Mouse (Mus musculus) embryonic facial prominence, embryonic 11.5 days (tissue): ENCODE measurements around the gene Jakmip3. TPM values are rescaled to one million over a fixed set of nuclear protein-coding genes. Genes with fewer than 3 reads are reported as not detected.
A peak's percentile ranks its signal among the peaks of the same experiment; 100 is the strongest.

Experiments used
- ATAC-seq: fragments of 200-750 bp; cut with Nextera tagmentation; replicated peaks from 2 replicates; pipeline ENCODE4 v1.8.0; 2017; ENCODE audit warnings: low read depth; ENCODE audit not compliant: insufficient number of reproducible peaks, low FRiP score, low TSS enrichment
- DNase-seq: peaks from one replicate; pipeline ENCODE4 v3.0.0-alpha.2; 2015; ENCODE audit warnings: low spot score
- H3K27ac ChIP-seq: fragments of 300-500 bp; sonication (generic); replicated peaks from 2 replicates; pipeline ENCODE4 v1.5.1; 2014; ENCODE audit warnings: mild to moderate bottlenecking, low read depth, low read length, control low read depth
- H3K27me3 ChIP-seq: fragments of 300-500 bp; sonication (generic); 2 replicates; pipeline ENCODE4 v1.6.1; 2014; ENCODE audit warnings: mild to moderate bottlenecking, low read length, moderate library complexity, mixed read lengths; ENCODE audit not compliant: control insufficient read depth, insufficient read depth
- H3K36me3 ChIP-seq: fragments of 300-500 bp; sonication (generic); replicated peaks from 2 replicates; pipeline ENCODE4 v1.6.1; 2014; ENCODE audit warnings: low read depth, mild to moderate bottlenecking, low read length, moderate library complexity, mixed read lengths; ENCODE audit not compliant: control insufficient read depth, insufficient read depth
- H3K4me1 ChIP-seq: fragments of 300-500 bp; sonication (generic); 2 replicates; pipeline ENCODE4 v1.6.1; 2014; ENCODE audit warnings: low read length, mixed read lengths; ENCODE audit not compliant: control insufficient read depth, insufficient read depth
- H3K4me2 ChIP-seq: fragments of 300-500 bp; sonication (generic); 2 replicates; pipeline ENCODE4 v1.6.1; 2014; ENCODE audit warnings: low read depth, mild to moderate bottlenecking, control low read depth, low read length, moderate library complexity
- H3K4me3 ChIP-seq: fragments of 300-500 bp; sonication (generic); 2 replicates; pipeline ENCODE4 v1.5.1; 2014; ENCODE audit warnings: low read depth, low read length, control low read depth
- H3K9ac ChIP-seq: fragments of 300-500 bp; sonication (generic); replicated peaks from 2 replicates; pipeline ENCODE4 v1.6.1; 2014; ENCODE audit warnings: mild to moderate bottlenecking, control low read depth, low read length
- H3K9me3 ChIP-seq: fragments of 300-500 bp; sonication (generic); replicated peaks from 2 replicates; pipeline ENCODE4 v1.6.1; 2016; ENCODE audit warnings: mild to moderate bottlenecking, low read length, inconsistent platforms, mixed read lengths; ENCODE audit not compliant: control insufficient read depth
- whole genome bisulfite sequencing: fragments of 180-500 bp; shearing (Covaris S2); extraction: QIAGEN DNeasy Blood & Tissue Kit; methylation state at CpG from one replicate; pipeline ENCODE4 v1.1.7; 2014; 5-methylcytosine and 5-hydroxymethylcytosine counted together
- polyA plus RNA-seq: library from polyadenylated mRNA; unstranded; fragments of >200 nt; fragmentation: Nextera tagmentation; extraction: Ambion mirVana; gene quantifications from 2 replicates; pipeline ENCODE4 v1.2.1, GENCODE M21; 2014

Jakmip3 gene
- polyA plus RNA-seq, result 0.80 and 1.1 TPM in 2 replicates

DNA sequence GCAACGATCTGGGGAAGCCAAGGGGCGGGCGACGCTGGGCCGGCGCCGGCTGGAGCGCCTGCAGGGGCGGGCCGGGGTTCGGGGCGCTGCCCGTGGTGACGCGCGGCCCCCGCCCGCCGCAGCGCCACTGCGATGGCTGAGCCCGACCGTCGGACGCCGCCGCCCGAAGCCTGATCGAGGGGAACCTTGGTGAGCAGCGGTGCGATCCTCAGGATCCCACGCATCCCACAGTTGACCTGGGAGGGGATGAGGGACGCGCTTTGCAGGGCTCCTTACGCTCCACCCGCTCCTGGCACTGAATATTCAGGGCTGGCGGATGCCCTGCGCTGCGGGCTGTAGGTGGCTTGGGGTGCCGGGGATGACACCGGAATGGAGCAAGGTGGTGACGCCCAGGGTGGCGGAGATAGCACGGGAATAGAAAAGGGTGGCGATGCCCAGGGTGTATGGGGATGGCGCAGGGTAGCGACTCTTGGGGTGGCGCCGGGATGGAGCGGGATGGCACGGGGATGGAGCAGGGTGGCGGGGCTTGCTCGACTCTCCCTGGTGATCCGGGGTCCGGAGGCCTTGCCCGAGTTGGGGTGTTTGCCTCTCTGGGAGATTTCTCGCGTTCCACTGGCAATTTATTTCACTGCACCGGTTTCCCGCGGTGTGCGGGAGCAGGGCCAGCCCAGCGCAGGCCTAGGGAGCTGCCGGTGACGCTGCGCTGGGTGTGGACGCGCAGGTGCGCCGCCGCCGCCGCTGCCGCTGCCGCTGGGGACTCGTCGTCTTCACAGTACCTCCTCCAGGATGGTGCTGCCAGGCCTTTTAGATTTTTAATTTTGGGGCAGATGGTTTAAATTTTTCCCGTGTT is at the start of gene Jakmip3:
Gene Jakmip3, plus strand, starts transcription at position 119 of the 850 bp plus-strand sequence.
- peak; percentile 18; the same call in 1 of the 2 replicates for ATAC-seq
- peak within 1 kb of the TSS; percentile 41 for H3K4me3 ChIP-seq
- H3K4me2 ChIP-seq, result peak within 1 kb of the TSS; percentile 87
- no peaks in the 10 kb centered on the region for H3K36me3 ChIP-seq
- H3K27ac ChIP-seq, result no peak within 1 kb of the TSS
- H3K27me3 ChIP-seq, result peaks cover 39% of the 10 kb centered on the region
- WGBS, result under 1% methylated on average over 77 of the region's 78 CpGs
- H3K9me3 ChIP-seq, result no peaks in the 10 kb centered on the region
- 0 out of 2 replicates have a peak within 1 kb of the TSS, but pooled peaks have one; percentile 9 for H3K9ac ChIP-seq
- no peaks in the 10 kb centered on the region for H3K4me1 ChIP-seq
- no peak for DNase-seq

DNA sequence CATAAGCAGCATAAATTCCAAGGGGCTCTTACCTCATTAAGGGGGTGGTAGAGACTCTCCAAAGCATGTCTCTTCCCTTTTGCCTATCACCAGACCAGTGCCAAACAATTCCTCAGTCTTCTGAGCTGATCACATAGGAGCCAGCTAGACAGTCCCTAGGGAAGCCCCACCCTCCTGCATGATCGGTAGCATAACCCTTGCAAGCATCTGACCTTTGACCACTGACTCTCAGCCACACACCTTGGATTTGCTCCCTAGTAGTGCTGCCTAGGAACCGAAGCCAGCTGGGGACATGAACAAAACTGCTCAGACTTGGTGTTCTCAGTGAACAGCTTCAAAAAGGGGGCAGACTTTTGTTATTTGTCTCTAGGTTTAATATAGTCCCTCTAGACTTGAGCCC is 42.4 kb upstream of the Jakmip3 start:
- Histone ChIP-seq H3K4me1 (no peaks in the 10 kb centered on the region), H3K4me2 (no peak overlapping the region), H3K9ac (no peak overlapping the region), H3K27ac (no peak overlapping the region), H3K4me3 (no peak overlapping the region), H3K36me3 (no peaks in the 10 kb centered on the region; the same call in 1 of the 2 replicates), H3K9me3 (no peaks in the 10 kb centered on the region), H3K27me3 (no peaks in the 10 kb centered on the region)
- WGBS, result 58% methylated on average over 2 of the region's 2 CpGs
- ATAC-seq, result no peak
- no peak for DNase-seq

DNA sequence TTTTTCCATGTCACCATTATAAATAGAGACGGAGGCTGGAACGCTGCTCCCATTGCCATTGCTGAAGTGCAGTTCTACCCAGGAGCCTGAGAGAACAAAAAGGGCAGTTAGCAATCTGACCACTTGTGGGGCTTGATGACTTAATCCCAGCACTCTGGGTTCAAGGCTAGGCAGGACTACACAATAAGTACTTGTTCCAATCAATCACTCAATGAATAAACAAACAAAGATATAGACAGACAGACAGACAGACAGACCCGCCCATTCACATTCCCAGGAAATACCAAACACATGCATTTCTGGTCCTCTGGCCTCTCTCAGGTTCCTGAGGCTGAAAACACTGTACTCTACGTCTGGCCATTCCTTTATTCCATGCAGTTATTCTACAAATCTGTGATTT is 41.8 kb upstream of the Jakmip3 start:
- WGBS, result 87% methylated on average over 4 of the region's 4 CpGs
- no peak for ATAC-seq
- Histone ChIP-seq H3K36me3 (no peaks in the 10 kb centered on the region; the same call in 1 of the 2 replicates), H3K9me3 (no peaks in the 10 kb centered on the region), H3K9ac (no peak overlapping the region), H3K27me3 (no peaks in the 10 kb centered on the region), H3K4me1 (no peaks in the 10 kb centered on the region), H3K4me2 (no peak overlapping the region), H3K4me3 (no peak overlapping the region), H3K27ac (no peak overlapping the region)
- no peak for DNase-seq

DNA sequence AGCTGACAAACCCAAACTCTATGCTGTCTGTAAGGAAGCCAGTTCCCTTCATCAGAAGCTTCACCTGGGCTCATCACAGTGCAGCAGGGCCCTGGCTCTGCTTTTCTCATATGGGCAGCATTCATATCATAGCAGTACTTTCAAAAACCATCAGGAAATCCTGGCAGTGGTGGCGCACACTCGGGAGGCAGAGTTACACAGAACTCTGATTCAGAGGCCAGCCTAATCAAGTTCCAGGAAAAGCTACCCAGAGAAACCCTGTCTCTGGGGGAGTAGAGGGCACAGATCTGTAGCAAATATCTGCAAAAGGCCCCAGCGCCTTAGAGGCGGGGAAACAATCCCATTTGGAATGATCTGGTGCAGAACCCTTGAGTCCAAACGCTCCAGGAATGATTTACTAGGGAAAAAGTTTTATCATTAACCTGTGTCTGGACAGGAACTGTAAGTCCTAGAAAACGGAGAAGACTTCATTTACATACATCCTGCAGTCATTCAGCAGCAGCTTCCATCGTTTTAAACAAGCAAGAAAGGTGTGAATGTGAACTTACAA is 36.6 kb upstream of the Jakmip3 start:
- DNase-seq, result no peak
- no peak for ATAC-seq
- WGBS, result 74% methylated on average over 7 of the region's 7 CpGs
- Histone ChIP-seq H3K4me3 (no peak overlapping the region), H3K4me1 (no peaks in the 10 kb centered on the region; the same call in 1 of the 2 replicates), H3K4me2 (no peak overlapping the region), H3K9me3 (no peaks in the 10 kb centered on the region), H3K27me3 (no peaks in the 10 kb centered on the region), H3K36me3 (no peaks in the 10 kb centered on the region), H3K9ac (no peak overlapping the region), H3K27ac (no peak overlapping the region)

DNA sequence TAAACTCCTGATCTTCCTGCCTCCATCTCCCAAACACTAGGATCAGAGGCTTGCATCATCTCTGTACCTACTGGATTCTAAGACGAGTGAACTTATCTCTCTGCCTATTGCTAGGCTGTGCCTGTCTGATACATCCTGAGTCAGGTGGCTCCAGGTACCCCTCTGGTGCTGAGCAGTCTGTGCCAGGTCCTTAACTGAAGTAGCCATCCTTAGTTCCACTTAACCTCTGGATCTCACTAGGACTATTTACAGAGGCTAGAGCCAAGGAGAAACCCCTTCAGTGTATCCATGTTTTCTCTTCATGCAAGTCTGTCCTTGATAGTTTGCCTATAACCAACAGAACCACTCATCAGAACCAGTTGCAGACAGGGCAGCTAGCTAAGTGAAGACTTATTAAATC is 34.1 kb upstream of the Jakmip3 start:
- Histone ChIP-seq H3K9ac (no peak overlapping the region), H3K4me3 (no peak overlapping the region), H3K36me3 (no peaks in the 10 kb centered on the region), H3K27ac (no peak overlapping the region), H3K4me2 (peak overlapping the region; percentile 29; the same call in 1 of the 2 replicates), H3K27me3 (no peaks in the 10 kb centered on the region), H3K9me3 (no peaks in the 10 kb centered on the region), H3K4me1 (no peaks in the 10 kb centered on the region; the same call in none of the 2 replicates)
- no peak for ATAC-seq
- 93% methylated on average over 1 of the region's 1 CpGs for WGBS
- no peak for DNase-seq

DNA sequence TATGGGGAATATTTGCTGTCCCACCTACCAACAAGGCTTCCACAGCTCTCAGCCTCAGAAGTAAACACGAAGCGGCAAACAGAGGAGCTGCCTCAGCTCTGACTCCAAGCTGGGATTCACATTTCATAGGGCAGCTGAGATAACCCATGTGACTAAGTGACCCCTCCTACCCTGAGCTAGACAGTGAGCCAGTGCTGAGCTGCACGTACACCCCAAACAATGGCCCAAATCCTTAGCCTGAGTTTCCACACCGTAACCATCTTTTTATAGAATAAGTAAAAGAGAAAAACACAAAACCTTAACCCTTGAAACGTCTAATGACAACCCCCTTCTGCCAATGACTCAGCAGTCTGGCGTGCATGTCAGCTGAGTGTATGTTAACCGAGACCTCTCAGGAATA is 33.5 kb upstream of the Jakmip3 start:
- Histone ChIP-seq H3K9ac (no peak overlapping the region; the same call in 1 of the 2 replicates), H3K9me3 (no peaks in the 10 kb centered on the region), H3K27ac (no peak overlapping the region), H3K27me3 (no peaks in the 10 kb centered on the region), H3K4me2 (peak overlapping the region; percentile 29), H3K36me3 (no peaks in the 10 kb centered on the region), H3K4me1 (no peaks in the 10 kb centered on the region; the same call in none of the 2 replicates), H3K4me3 (peak overlapping the region; percentile 17; the same call in 1 of the 2 replicates)
- ATAC-seq (peak; percentile 60; the same call in 1 of the 2 replicates), DNase-seq (peak; percentile 63)
- 7% methylated on average over 7 of the region's 7 CpGs for WGBS

DNA sequence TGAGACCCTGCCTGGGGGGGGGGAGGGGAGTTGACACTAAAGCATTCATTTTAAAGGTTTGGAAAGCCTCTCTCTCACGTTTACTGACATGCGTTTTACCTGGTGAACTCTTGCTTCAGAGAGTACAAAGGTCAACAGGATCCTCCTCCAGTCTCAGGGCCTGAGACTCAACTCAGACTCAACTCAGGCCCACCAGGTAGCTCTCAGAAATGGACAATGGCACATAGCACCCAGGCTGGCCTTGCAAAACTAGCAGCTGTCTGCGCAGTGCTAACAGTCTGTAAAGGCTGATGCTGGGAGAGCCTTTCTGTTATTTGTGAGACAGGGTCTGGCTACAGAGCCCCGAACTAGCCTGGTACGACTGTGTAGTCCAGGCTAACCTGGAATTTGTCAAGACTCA is 32.6 kb upstream of the Jakmip3 start:
- H3K27me3 ChIP-seq, result no peaks in the 10 kb centered on the region
- H3K9me3 ChIP-seq, result no peaks in the 10 kb centered on the region
- 52% methylated on average over 5 of the region's 5 CpGs for WGBS
- DNase-seq, result no peak
- H3K9ac ChIP-seq, result no peak overlapping the region
- peak overlapping the region; percentile 13 for H3K4me2 ChIP-seq
- no peak overlapping the region for H3K27ac ChIP-seq
- H3K36me3 ChIP-seq, result no peaks in the 10 kb centered on the region
- H3K4me1 ChIP-seq, result no peaks in the 10 kb centered on the region; the same call in none of the 2 replicates
- no peak for ATAC-seq
- H3K4me3 ChIP-seq, result peak overlapping the region; percentile 72
